8 mouse cellular contexts compared by ENCODE assay signal in the genomic region with DNA sequence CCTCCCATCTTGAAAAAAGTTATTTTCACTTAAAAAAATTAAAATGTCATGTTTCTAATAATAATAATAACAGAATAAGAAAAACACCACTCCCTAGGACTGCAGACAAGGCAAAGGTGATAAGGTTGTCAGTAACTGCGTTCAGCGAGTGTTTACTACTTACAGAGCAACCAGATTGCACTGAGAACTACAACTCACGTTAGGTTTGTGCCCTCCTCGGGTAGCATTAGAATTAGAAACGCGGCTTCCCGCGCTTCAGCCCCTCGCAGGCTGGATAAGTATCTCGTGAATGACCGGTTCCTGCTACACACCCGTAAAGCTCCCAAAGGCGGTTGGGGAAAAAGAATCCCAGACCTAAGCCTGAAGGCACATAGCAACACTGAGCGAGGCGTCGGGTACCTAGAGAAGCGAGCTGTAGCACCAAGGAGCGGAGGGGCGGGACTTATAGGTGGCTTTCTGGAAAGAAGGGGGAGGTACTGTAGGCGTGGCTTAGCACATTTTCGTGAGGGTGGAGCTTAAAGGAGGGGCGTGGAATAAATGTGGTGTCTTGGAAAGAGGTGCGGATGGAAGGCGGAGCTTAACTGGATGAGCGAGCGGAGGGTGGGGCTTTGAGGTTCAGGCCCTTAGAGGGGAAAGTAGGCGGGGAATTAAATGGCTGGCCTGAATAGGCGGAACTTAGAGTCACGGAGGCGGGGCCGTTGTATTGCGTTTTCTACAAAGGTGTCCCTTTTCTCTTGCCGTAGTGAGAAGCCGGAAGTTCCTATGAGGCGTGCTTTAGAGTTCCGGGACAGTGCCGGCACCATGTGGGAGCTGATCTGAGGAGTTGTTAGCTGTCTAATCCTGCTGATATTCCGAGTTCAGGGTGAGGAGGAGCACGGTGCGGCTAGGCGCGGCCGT. TPM values are rescaled to one million over a fixed set of nuclear protein-coding genes. Genes with fewer than 3 reads are reported as not detected.
DNase-seq lines count a peak whose midpoint lies in the region; ATAC-seq and TF ChIP-seq lines count a peak whose summit lies in the region.

Heatr1 (plus strand) TSS at position 419 of the 897 bp plus-strand sequence.

- H3K36me3 ChIP-seq in embryonic facial prominence, embryonic 14.5 days (ENCODE audit: control insufficient read depth, insufficient read depth, low read length) = peaks cover 26% of the 10 kb centered on the region
- no peaks in the 10 kb centered on the region; the same call in 1 of the 2 replicates for H3K36me3 ChIP-seq in heart, adult 2 months (ENCODE audit: control insufficient read depth, insufficient read depth, low read length)
- H3K36me3 ChIP-seq in limb, embryonic 13.5 days = peaks cover 12% of the 10 kb centered on the region
- H3K36me3 ChIP-seq in midbrain, embryonic 16.5 days (ENCODE audit: control insufficient read depth, insufficient read depth, low read length) = peaks cover 2% of the 10 kb centered on the region; the same call in 1 of the 2 replicates

- peak; percentile 31; the same call in 1 of the 2 replicates for TF ChIP-seq POLR2A in heart, adult 2 months (IDR thresholded peaks at IDR 0.05; ENCODE audit: insufficient read depth, low read depth, low read length)

- ATAC-seq in embryonic facial prominence, embryonic 14.5 days (ENCODE audit: low read depth) = peak; percentile 97
- ATAC-seq in limb, embryonic 13.5 days (ENCODE audit: low FRiP score, low read depth) = peak; percentile 97
- ATAC-seq in midbrain, embryonic 16.5 days = peak; percentile 97

- intact Hi-C loops in heart, adult 2 months (cut with DNase I) = loop anchor here (2.0 to 5.0 kb wide), 3 partner anchors 67 to 170 kb away; partner anchors contain the start of genes Ero1lb, Lgals8 and Mtr

- peaks cover 5% of the 10 kb centered on the region for H3K4me1 ChIP-seq in embryonic facial prominence, embryonic 14.5 days (ENCODE audit: control insufficient read depth, insufficient read depth, low read length)
- 0 out of 2 replicates have a peak, but pooled peaks cover 1% of the 10 kb centered on the region for H3K4me1 ChIP-seq in heart, adult 2 months (ENCODE audit: control insufficient read depth, insufficient read depth, low read length)
- H3K4me1 ChIP-seq in limb, embryonic 13.5 days = peaks cover 9% of the 10 kb centered on the region
- H3K4me1 ChIP-seq in midbrain, embryonic 16.5 days (ENCODE audit: control insufficient read depth, insufficient read depth, low read length) = peaks cover 10% of the 10 kb centered on the region

- H3K79me2 ChIP-seq in heart, adult 2 months (replicated peaks; ENCODE audit: control insufficient read depth, insufficient read depth, low read length) = no peaks in the 10 kb centered on the region

- no peak for TF ChIP-seq CTCF in heart, adult 2 months (IDR thresholded peaks at IDR 0.05)

- H3K27ac ChIP-seq in embryonic facial prominence, embryonic 14.5 days (replicated peaks; ENCODE audit: low read depth, low read length) = peak within 1 kb of the TSS; percentile 70
- peak within 1 kb of the TSS; percentile 64 for H3K27ac ChIP-seq in heart, adult 2 months
- H3K27ac ChIP-seq in limb, embryonic 13.5 days = 0 out of 2 replicates have a peak within 1 kb of the TSS, but pooled peaks have one; percentile 55
- H3K27ac ChIP-seq in midbrain, embryonic 16.5 days (ENCODE audit: low read length) = peak within 1 kb of the TSS; percentile 74

- under 1% methylated on average over 42 of the region's 43 CpGs for WGBS in embryonic facial prominence, embryonic 14.5 days
- WGBS in heart, adult 2 months = under 1% methylated on average over 43 of the region's 43 CpGs
- WGBS in limb, embryonic 13.5 days = under 1% methylated on average over 43 of the region's 43 CpGs
- WGBS in midbrain, embryonic 16.5 days = under 1% methylated on average over 43 of the region's 43 CpGs

- H3K27me3 ChIP-seq in embryonic facial prominence, embryonic 14.5 days (replicated peaks; ENCODE audit: control insufficient read depth, insufficient read depth, low read length) = no peaks in the 10 kb centered on the region
- no peaks in the 10 kb centered on the region for H3K27me3 ChIP-seq in heart, adult 2 months (ENCODE audit: control insufficient read depth, insufficient read depth, low read length)
- peaks cover 3% of the 10 kb centered on the region; the same call in 1 of the 2 replicates for H3K27me3 ChIP-seq in limb, embryonic 13.5 days
- peaks cover 8% of the 10 kb centered on the region for H3K27me3 ChIP-seq in midbrain, embryonic 16.5 days (ENCODE audit: control insufficient read depth, insufficient read depth, low read depth, low read length)

- peak within 1 kb of the TSS; percentile 75 for H3K9ac ChIP-seq in embryonic facial prominence, embryonic 14.5 days (ENCODE audit: low read depth, low read length)
- H3K9ac ChIP-seq in heart, adult 2 months (ENCODE audit: low read depth, low read length) = peak within 1 kb of the TSS; percentile 68
- peak within 1 kb of the TSS; percentile 76 for H3K9ac ChIP-seq in limb, embryonic 13.5 days
- peak within 1 kb of the TSS; percentile 69 for H3K9ac ChIP-seq in midbrain, embryonic 16.5 days (ENCODE audit: low read depth, low read length)

- peak within 1 kb of the TSS; percentile 90 for H3K4me3 ChIP-seq in embryonic facial prominence, embryonic 14.5 days (ENCODE audit: low read depth, low read length)
- peak within 1 kb of the TSS; percentile 91 for H3K4me3 ChIP-seq in heart, adult 2 months
- H3K4me3 ChIP-seq in limb, embryonic 13.5 days = peak within 1 kb of the TSS; percentile 91
- peak within 1 kb of the TSS; percentile 61 for H3K4me3 ChIP-seq in midbrain, embryonic 16.5 days (ENCODE audit: low read depth, low read length)

- no peaks in the 10 kb centered on the region for H3K9me3 ChIP-seq in embryonic facial prominence, embryonic 14.5 days (ENCODE audit: control insufficient read depth, low read length)
- no peaks in the 10 kb centered on the region for H3K9me3 ChIP-seq in limb, embryonic 13.5 days
- no peaks in the 10 kb centered on the region for H3K9me3 ChIP-seq in midbrain, embryonic 16.5 days (replicated peaks; ENCODE audit: control insufficient read depth, low read length, poor library complexity, severe bottlenecking)

- peak; percentile 70; the same call in 1 of the 2 replicates for TF ChIP-seq EP300 in heart, adult 2 months (IDR thresholded peaks at IDR 0.05; ENCODE audit: insufficient read depth, low read depth, low read length)

- peak; percentile 99 for DNase-seq in 3T3-L1 (ENCODE audit: low read depth, low spot score)
- DNase-seq in adrenal gland, postnatal 4 days (ENCODE audit: low spot score in 2 of 2) = peak; percentile 70 to 86
- peak; percentile 99 for DNase-seq in embryonic facial prominence, embryonic 14.5 days (ENCODE audit: low spot score)
- DNase-seq in heart, adult 2 months = peak; percentile 93 to 96
- DNase-seq in kidney, adult 8-10 months = peak; percentile 99
- peak; percentile 91 to 94 for DNase-seq in spleen, postnatal 10 days (ENCODE audit: low spot score in 2 of 2)

- peak within 1 kb of the TSS; percentile 89 for H3K4me2 ChIP-seq in embryonic facial prominence, embryonic 14.5 days (ENCODE audit: low read depth, low read length)
- H3K4me2 ChIP-seq in limb, embryonic 13.5 days (replicated peaks) = peak within 1 kb of the TSS; percentile 95
- H3K4me2 ChIP-seq in midbrain, embryonic 16.5 days (ENCODE audit: low read length) = peak within 1 kb of the TSS; percentile 95

RNA-seq across cellular contexts. Expression of gene Heatr1, which starts in this region (rescaled TPM):
- total RNA-seq in adrenal gland, postnatal 4 days (2021) = 10 to 100 TPM; 37.7 to 40.1 TPM
- 21.0 and 24.5 TPM in 2 replicates for polyA plus RNA-seq in embryonic facial prominence, embryonic 14.5 days (2014; fragmentation: Nextera tagmentation; extraction: Ambion mirVana)
- 10 to 100 TPM; 16.1 TPM for total RNA-seq in heart, adult 2 months (2021)
- 7.4 and 11.8 TPM in 2 replicates for polyA plus RNA-seq in heart, adult 2 months (2012; rRNA removed)
- polyA plus RNA-seq in limb, embryonic 13.5 days (2015; fragmentation: Nextera tagmentation; extraction: Ambion mirVana) = 16.1 and 19.0 TPM in 2 replicates
- 10.3 and 14.7 TPM in 2 replicates for polyA plus RNA-seq in midbrain, embryonic 16.5 days (2015; fragmentation: Nextera tagmentation; extraction: Ambion mirVana)

Comparison
In these comparisons a context has a peak if more than half of its experiments do, and no peak if none do; other contexts are left out.
1. Peak in every context shown above with its lines: DNase-seq, ATAC-seq, H3K4me3 ChIP-seq and H3K27ac ChIP-seq.